Mouse (Mus musculus) liver, postnatal 0 days (tissue): Measurements from ENCODE around the gene Srl.

ENCODE experiments used
- CTCF ChIP-seq: sonication (generic); IDR thresholded peaks from 2 replicates; pipeline ENCODE4 v1.5.1; 2016; ENCODE audit warnings: antibody characterized with exemption, low read depth
- EP300 ChIP-seq: IDR thresholded peaks from 2 replicates; pipeline ENCODE4 v1.6.1; 2016; ENCODE audit warnings: antibody characterized with exemption, low read depth, mild to moderate bottlenecking

GRCm38 (mm10) chr16:4557085-4557484, 15.5 kb upstream of the Srl start:
- TF ChIP-seq CTCF (no peak), EP300 (no peak)
